Mouse (Mus musculus) frontal cortex, postnatal 36 days (tissue): Measurements from ENCODE around the gene Uba52.
"Not testable (repeated sequence)": the region's sequence is repeated elsewhere in the genome, so short reads cannot be mapped to it uniquely, and the experiment has no call there.

Source experiments
- DNase-seq, 2 experiments: peaks; one replicate each; pipeline ENCODE4 v3.0.0; 2022; ENCODE audit warnings: low spot score in 2 of 2

Gene Uba52

GRCm38 (mm10) chr8:70534281-70534680, 23.7 kb upstream of the Uba52 start:
- DNase-seq: no peak

DNA sequence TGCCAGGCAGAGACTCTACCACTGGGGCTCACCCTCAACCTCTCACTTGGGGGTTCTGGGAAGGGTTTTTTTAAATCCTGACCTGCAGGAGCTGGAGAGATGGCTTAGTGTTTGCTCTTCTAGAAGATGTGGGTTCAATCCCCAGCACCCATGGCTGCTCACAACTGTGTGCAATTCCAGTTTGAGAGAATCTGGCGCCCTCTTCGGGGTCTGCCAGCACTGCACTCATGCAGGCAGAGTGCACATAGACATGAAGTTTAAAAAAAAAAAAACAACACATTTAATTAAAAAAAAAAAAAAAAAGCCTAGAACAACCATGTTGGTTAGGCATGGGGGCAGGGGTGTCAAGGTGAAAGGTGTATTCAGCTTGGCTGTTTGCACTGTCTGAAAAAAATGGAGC, 19.7 kb upstream of the Uba52 start:
- DNase-seq: no peak

DNA sequence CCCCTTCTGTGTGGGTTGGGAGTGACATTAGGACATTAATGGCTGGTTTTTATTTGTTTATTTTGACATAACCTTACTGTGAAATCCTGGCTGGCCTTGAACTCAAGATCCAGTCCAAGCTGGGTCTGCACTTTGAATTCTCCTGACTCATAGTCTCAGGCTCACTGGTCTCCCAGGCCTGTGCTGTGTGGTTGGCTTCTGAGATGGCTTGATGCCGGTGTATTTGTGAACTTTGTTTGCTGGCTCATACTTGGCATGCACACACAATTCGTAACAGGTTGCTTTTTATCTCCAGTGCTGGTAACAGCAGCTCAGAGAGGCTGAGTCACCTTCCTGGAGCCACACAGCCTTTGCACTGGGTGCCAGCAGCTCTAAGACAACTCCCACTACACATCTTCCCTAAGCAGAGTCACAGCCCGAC, 19.1 kb upstream of the Uba52 start:
- no peak for DNase-seq

GRCm38 (mm10) chr8:70529299-70529698, 18.7 kb upstream of the Uba52 start:
- no peak for DNase-seq

DNA sequence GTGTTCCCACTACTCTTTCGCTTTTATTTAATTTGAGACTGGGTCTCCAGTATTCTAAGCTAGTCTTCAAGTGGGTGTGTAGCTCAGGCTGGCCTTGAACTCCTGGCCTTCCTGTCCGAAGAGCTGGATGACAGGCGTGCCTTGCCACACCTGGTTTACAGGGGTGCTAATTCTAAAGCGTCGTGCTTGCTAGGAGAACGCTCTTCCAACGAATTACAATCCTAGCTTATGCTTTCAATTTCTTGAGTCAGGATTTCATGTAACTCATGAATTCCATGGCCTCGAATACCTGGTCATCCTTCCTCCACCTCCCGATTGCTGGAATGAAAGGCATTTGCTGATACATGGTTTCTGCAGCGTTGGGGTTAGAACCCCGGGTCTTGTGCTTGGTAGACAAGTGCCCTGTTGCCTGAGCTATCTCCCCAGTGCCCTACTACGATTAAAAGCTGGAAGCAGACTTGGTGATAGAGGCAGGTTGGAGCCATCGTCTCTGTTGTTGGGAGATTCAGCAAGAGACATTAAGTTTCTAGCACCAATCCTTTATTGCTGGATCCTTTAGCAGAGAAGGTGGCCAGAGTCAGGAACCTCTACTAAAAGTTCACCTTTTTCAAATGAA, 17.7 kb upstream of the Uba52 start:
- no peak for DNase-seq

DNA sequence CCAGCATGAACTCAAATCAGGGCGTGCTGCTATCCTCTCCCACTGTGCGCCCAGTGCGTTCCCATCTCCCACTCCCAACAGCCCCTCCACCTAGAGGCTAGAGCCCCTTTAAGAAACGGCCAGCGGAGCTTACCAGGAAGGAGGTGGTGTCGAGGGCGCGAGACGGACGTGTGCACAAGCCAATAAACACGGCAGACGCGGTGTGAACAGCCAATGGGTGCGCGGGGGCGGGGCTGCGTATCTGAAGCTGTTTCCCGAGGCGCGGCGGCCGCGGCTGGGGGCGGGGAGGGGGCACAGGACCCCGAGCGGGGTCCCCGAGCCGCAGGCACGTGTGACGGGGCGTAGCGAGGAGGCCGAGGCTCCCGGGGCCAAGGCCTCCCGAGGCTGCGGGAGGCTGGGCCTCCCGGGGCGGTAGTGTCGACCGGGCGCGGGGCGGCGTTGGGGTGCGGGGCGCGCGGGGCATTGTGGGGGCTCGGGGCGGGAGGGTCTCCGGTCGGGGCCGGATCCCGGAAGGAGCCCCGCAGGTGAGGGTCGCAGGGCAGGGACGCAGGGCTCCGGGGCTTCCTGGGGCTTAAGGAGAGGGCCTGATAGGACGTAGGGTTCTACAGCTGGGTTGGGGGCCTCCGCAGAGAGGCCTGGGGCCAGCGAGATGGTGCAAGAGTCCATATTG, 17.0 kb upstream of the Uba52 start, which contains the start of the genes Fkbp8 and Kxd1:
Fkbp8 (plus strand) TSS at position 213 of the 670 bp plus-strand sequence.
Kxd1 (minus strand) TSS at position 445 of the 670 bp plus-strand sequence.
- DNase-seq: peak; percentile 99 to 100

- DNase-seq: no peak
Observed at GRCm38 (mm10) chr8:70527111-70527511, 16.5 kb upstream of the Uba52 start.

GRCm38 (mm10) chr8:70522592-70523403, 12.2 kb upstream of the Uba52 start:
- peak; percentile 96 for DNase-seq

GRCm38 (mm10) chr8:70519606-70520005, 9.0 kb upstream of the Uba52 start:
- DNase-seq: no peak

DNA sequence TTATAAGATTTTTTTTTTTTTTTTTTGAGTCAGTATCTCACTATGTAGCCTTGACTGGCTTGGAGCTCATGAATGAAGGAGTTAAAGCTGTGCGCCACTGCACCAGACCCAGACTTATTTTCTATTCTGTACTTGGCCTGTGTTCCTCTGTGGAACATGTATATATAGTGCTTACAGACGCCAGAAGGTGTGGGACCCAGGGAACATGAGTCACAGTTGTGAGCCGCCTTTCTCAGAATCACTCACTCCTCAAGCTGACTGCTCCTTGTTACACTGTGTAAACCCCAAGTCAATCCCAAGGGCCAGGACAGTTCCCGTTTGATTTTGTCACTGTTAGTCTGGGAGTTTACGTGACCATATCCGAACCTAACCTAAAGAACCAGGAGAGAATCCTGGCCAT, 8.4 kb upstream of the Uba52 start:
- DNase-seq: no peak

- no peak for DNase-seq
Observed at GRCm38 (mm10) chr8:70517940-70518643, 7.5 kb upstream of the Uba52 start.

DNA sequence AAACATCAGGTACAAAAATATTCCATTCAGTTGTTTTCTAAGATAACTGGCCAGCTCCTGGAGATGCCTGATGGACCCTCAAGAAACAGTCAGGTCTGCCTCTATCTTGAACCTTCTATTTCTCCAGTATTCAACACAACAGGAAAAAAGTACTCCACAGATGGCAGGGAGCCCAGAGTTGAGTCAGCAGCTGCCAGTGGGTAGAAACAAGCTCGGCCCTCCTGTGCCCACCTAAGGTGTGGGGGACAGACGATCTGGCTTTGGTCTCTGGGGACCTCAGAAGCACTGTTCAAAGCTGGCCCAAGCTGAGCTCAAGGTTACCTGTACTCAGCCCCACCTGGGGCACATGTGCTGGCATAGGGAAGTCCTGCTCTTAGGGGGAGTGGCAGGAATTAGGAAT, 2.8 kb upstream of the Uba52 start:
- DNase-seq: peak; percentile 66 to 72

DNA sequence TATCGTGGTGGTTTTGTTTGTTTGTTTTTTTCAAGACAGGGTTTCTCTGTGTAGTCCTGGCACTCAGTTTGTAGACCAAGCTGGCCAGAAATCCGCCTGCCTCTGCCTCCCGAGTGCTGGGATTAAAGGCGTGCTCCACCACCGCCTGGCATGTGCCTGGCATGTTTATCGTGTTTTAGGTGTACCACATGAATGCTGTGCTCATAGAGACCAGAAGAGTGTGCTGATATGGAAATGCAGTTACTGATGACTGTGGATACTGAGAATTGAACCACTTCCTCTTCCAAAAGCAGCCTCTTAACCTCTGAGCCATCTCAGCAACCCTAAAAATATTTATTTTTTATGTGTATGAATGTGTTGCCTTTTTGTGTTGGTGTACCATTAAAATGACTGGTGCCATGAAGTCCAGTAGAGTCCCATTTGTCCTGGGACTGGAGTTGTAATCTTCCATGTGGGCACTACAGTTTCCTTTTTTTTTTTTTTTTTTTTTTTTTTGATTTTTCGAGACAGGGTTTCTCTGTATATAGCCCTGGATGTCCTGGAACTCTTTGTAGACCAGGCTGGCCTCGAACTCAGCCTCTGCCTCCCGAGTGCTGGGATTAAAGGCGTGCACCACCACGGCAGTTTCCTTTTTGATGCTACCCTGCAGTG, 1.8 kb upstream of the Uba52 start:
- DNase-seq: no peak

GRCm38 (mm10) chr8:70511770-70512169, 1.2 kb upstream of the Uba52 start:
- no peak for DNase-seq

GRCm38 (mm10) chr8:70511174-70511573, 573 bp upstream of the Uba52 start:
- not testable (repeated sequence) for DNase-seq

DNA sequence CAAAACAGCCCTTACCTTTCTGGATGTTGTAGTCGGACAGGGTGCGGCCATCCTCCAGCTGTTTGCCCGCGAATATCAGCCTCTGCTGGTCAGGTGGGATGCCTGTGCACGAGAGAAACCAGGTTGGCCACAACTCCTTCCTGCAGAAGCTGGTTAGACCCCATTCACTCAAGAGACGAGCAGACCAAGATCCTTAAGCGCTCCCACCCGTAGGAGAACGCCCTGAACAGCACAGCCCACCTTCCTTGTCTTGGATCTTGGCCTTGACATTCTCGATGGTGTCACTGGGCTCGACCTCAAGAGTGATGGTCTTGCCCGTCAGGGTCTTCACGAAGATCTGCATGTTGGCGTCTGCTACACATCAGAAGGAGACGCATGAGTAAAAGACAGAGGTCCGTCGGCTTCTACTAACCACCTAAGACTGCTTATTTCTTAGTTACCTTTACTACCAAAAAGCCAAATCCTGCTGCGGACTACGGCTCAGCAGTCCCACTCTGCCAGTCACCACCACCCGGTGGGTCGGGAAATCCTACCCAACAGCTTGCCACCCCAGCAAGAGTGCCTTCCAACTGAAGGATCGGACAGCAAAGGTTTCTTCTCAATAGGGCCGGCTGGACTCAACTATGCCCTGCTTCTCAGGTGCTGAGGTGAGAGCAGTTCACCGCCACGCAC, 1.2 kb downstream of the Uba52 start:
- DNase-seq: no peak

GRCm38 (mm10) chr8:70507027-70507393, 3.6 kb downstream of the Uba52 start:
- no peak for DNase-seq

DNA sequence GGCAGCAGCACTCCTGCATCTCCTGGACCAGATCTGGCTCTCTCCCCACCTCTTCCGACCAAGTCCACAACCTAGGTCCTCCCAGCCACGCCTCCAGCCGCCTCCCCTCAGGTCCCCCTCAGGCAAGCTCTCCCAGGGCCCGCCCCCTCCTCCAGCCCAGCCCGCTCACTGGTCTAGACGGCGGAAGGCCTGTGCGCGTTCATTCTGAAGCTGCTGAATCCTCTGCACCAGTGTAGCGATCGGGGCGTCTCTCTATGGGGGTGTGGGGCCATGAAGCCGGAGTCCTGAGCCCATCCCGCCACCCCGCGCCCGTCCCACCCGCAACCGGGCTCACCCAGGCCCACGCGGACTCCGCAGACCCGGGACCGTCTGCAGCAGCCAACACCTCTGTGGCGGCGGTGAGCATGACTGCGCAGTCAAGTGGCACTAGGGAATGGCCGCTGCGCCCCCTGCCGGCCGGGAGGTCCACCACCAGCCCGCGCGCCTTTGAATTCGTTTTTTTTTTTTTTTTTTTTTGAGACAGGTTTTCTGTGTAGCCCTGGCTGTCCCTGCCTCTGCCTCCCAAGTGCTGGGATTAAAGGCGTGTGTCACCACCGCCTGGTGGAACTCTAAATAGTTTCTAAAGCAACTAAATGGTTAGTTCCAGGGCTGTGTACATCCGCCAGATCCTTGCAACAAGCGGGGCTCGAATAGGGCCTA, 4.1 kb downstream of the Uba52 start, which contains the start of gene Rex1bd:
Rex1bd (minus strand) TSS at position 425 of the 699 bp plus-strand sequence.
- peak; percentile 92 to 93 for DNase-seq

GRCm38 (mm10) chr8:70505698-70506327, 4.8 kb downstream of the Uba52 start:
- DNase-seq: no peak

GRCm38 (mm10) chr8:70504851-70505250, 5.8 kb downstream of the Uba52 start:
- peak; percentile 82 to 85 for DNase-seq
